Mouse (Mus musculus) small intestine, adult 2 months (tissue): ENCODE measurements at regions not wholly inside any gene's neighbourhood (a gene's known extent, or its start where the extent isn't known, plus 50 kb on each side); places are given as distances from the start of the nearest gene placed in this dataset.

ENCODE experiments used
- H3K27ac ChIP-seq: fragments of 200-500 bp; 2 replicates; pipeline ENCODE4 v1.5.1; 2012; ENCODE audit warnings: low read depth, low read length, control low read depth, inconsistent platforms; ENCODE audit not compliant: insufficient read depth
- H3K27me3 ChIP-seq: fragments of 200-500 bp; 2 replicates; pipeline ENCODE4 v1.6.1; 2012; ENCODE audit warnings: mild to moderate bottlenecking, moderate library complexity, low read length, inconsistent platforms; ENCODE audit not compliant: control insufficient read depth, insufficient read depth
- H3K36me3 ChIP-seq: fragments of 200-500 bp; 2 replicates; pipeline ENCODE4 v1.6.1; 2012; ENCODE audit warnings: mild to moderate bottlenecking, low read length, control low read depth, inconsistent platforms; ENCODE audit not compliant: control insufficient read depth, insufficient read depth
- H3K4me1 ChIP-seq: fragments of 200-500 bp; 2 replicates; pipeline ENCODE4 v1.6.1; 2012; ENCODE audit warnings: low read length, inconsistent platforms, mixed read lengths; ENCODE audit not compliant: control insufficient read depth, insufficient read depth, insufficient read length
- H3K4me3 ChIP-seq: fragments of 200-500 bp; 2 replicates; pipeline ENCODE4 v1.5.1; 2012; ENCODE audit warnings: low read depth, mild to moderate bottlenecking, control low read depth, inconsistent platforms, low read length, moderate library complexity
- CTCF ChIP-seq: fragments of 200-500 bp; IDR thresholded peaks from 2 replicates; pipeline ENCODE4 v1.5.1; 2012; ENCODE audit warnings: low read depth, mild to moderate bottlenecking, control low read depth, inconsistent platforms, low read length, moderate library complexity, mixed read lengths; ENCODE audit not compliant: insufficient replicate concordance, insufficient read length; ENCODE audit errors: extremely low read depth
- POLR2A ChIP-seq: fragments of 200-500 bp; IDR thresholded peaks from 2 replicates; pipeline ENCODE4 v1.6.1; 2012; ENCODE audit warnings: low read depth, mild to moderate bottlenecking, control low read depth, inconsistent platforms, low read length, moderate library complexity
- WGBS: fragments of 180-500 bp; shearing (Covaris S2); methylation state at CpG from one replicate; pipeline ENCODE4 v1.1.7; 2018; 5-methylcytosine and 5-hydroxymethylcytosine counted together

- Histone ChIP-seq H3K27me3 (peaks cover 64% of the 10 kb centered on the region), H3K36me3 (no peaks in the 10 kb centered on the region), H3K27ac (no peak overlapping the region), H3K4me3 (no peak overlapping the region), H3K4me1 (peaks cover 4% of the 10 kb centered on the region)
- TF ChIP-seq POLR2A (no peak), CTCF (no peak)
- 13% methylated on average over 1 of the region's 1 CpGs for WGBS
Observed at GRCm38 (mm10) chr7:70283836-70284235, 82.7 kb downstream of the Nr2f2 start.

- Histone ChIP-seq H3K4me1 (peaks cover 3% of the 10 kb centered on the region), H3K27me3 (peaks cover 58% of the 10 kb centered on the region), H3K36me3 (no peaks in the 10 kb centered on the region), H3K27ac (no peak overlapping the region), H3K4me3 (no peak overlapping the region)
- TF ChIP-seq POLR2A (no peak), CTCF (no peak)
- WGBS: 12% methylated on average over 4 of the region's 4 CpGs
Observed at GRCm38 (mm10) chr7:70283166-70283565, 83.4 kb downstream of the Nr2f2 start.

- Histone ChIP-seq H3K4me3 (no peak overlapping the region), H3K27ac (no peak overlapping the region), H3K4me1 (no peaks in the 10 kb centered on the region; the same call in 1 of the 2 replicates), H3K27me3 (peaks cover 46% of the 10 kb centered on the region), H3K36me3 (no peaks in the 10 kb centered on the region)
- 9% methylated on average over 11 of the region's 11 CpGs for WGBS
- TF ChIP-seq CTCF: no peak
- no peak for TF ChIP-seq POLR2A
Observed at GRCm38 (mm10) chr7:70281891-70282515, 84.5 kb downstream of the Nr2f2 start.

- no peak overlapping the region for H3K27ac ChIP-seq
- no peaks in the 10 kb centered on the region; the same call in 1 of the 2 replicates for H3K4me1 ChIP-seq
- no peak for TF ChIP-seq CTCF
- no peak for TF ChIP-seq POLR2A
- H3K4me3 ChIP-seq: no peak overlapping the region
- peaks cover 40% of the 10 kb centered on the region for H3K27me3 ChIP-seq
- H3K36me3 ChIP-seq: no peaks in the 10 kb centered on the region
- 6% methylated on average over 22 of the region's 22 CpGs for WGBS
Observed at GRCm38 (mm10) chr7:70281381-70281750, 85.2 kb downstream of the Nr2f2 start.

DNA sequence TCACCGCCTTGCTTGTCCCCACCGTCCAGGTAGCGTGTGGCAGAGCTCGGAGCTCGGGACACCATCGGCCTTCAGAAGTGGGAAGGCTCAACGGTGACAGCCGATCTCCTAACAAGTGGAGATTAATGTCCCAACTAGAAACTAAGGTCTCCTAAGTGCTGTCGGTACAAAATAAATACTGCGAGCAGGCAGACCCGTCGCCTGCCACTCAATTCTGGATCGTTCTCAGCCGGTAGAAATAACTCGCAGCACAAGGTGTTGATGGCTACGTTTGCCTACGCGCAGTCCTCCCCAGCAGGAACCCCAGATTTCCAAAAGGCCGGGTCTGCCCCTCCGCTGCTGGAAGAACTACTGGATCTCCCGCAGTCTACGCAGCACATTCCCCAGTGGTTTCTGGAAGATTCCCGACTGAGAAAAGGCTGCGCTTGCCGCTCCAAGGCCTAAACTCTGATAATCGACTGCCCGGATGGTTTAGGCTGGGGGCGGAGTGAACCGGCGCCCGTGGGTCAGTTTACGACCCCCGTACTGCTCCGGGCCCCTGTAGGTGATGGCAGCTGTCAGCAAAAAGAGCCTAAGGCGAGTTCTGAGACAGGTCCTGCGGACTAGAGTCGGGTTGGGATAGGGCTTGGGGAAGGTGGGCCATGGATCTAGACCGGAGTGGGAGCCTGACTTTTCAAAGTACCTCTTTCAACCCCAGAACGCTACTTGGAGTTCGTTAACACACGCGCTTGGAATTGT lies 85.7 kb downstream of the Nr2f2 start:
- H3K36me3 ChIP-seq: no peaks in the 10 kb centered on the region
- peaks cover 37% of the 10 kb centered on the region for H3K27me3 ChIP-seq
- 6% methylated on average over 42 of the region's 42 CpGs for WGBS
- no peak overlapping the region for H3K27ac ChIP-seq
- peak overlapping the region; percentile 3; the same call in 1 of the 2 replicates for H3K4me3 ChIP-seq
- no peak for TF ChIP-seq CTCF
- TF ChIP-seq POLR2A: no peak
- peaks cover 3% of the 10 kb centered on the region for H3K4me1 ChIP-seq

DNA sequence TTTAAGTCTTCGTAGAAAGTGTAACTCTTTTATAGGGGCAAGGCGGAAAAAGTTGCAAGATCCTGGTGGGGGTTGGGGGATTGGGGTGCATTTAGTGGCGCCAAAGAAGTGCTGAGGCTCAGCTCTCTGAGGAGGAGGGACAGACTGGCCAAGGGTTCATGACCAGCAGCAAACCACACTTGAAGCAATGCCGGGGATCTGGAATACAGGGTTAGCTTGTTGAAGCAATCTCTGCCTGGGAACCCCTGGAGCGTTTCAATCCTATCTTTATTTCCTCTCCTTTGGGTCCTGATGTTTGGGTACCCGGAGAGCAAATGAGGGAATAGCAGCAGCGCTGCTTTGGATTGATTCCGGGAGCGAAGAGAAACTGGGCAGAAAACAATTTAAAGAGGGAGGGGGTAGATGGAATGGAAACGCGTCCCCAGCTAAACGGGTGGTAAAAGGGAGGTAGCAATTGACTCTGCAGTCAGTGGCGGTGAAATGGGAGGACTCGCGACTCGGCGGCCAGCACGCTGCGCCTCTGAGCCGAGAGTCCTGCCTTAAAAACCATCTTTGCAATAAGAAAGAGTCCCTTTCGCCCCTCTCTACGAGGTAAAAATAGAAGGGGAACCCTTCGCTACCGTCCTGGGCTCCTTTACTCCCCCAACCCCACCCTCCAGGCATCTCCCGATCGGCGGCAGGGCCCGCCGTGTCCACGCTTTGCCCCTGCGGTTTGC lies 86.5 kb downstream of the Nr2f2 start:
- Histone ChIP-seq H3K36me3 (no peaks in the 10 kb centered on the region), H3K4me3 (peak overlapping the region; percentile 3; the same call in 1 of the 2 replicates), H3K4me1 (peaks cover 3% of the 10 kb centered on the region), H3K27me3 (peaks cover 34% of the 10 kb centered on the region), H3K27ac (no peak overlapping the region)
- WGBS: 4% methylated on average over 31 of the region's 31 CpGs
- no peak for TF ChIP-seq CTCF
- no peak for TF ChIP-seq POLR2A

DNA sequence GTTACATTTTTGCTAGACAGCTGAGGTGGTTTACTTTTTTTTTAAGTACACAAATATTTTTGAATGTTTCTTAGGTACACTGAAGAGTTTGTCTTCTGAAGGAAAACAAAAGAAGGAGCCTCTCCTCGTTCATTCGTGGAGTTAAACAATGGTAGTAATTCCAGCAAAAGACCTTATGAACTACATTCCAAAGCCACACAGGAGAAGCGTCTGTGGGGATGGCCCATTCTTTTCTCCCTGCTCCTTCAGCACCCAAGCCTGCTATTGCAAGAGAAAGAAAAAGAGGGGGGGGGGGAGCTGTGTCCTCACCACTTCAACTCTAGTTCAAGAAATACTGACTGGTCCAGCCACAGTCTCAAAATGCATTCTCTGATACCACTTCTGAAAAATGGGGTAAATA lies 87.4 kb downstream of the Nr2f2 start:
- Histone ChIP-seq H3K4me3 (no peak overlapping the region), H3K4me1 (peaks cover 3% of the 10 kb centered on the region), H3K36me3 (no peaks in the 10 kb centered on the region), H3K27ac (no peak overlapping the region), H3K27me3 (peaks cover 34% of the 10 kb centered on the region)
- 12% methylated on average over 3 of the region's 3 CpGs for WGBS
- no peak for TF ChIP-seq POLR2A
- TF ChIP-seq CTCF: no peak
